ENCODE assay signal across 23 mouse cellular contexts in genomic region chr19:53162927-53163326, GRCm38 (mm10). TPM values are rescaled to one million over a fixed set of nuclear protein-coding genes. Genes with fewer than 3 reads are reported as not detected.
A peak's percentile ranks its signal among the peaks of the same experiment; 100 is the strongest.
DNase-seq lines count a peak whose midpoint lies in the region; ATAC-seq and TF ChIP-seq lines count a peak whose summit lies in the region.
"Had no signal": no experiment of that assay in that cellular context is flagged by ENCODE, and none has a peak within 500 bp of the region (broad histone marks: within the 10 kb centered on the region; RNA-seq: fewer than 3 reads in every experiment).

No protein-coding gene starts in this region.

- peak; percentile 30 to 33 for DNase-seq in spleen, adult 2 months (ENCODE audit: low read depth in 1 of 2, low spot score in 2 of 2)
- no peak for DNase-seq in spleen, adult 12 weeks (ENCODE audit: low spot score)
- DNase-seq in CH12.LX (ENCODE audit: extremely low read depth) = no peak
- no peak for DNase-seq in ovary, adult 18-20 months (ENCODE audit: low spot score)
- no peak for DNase-seq in layer of hippocampus, adult 11-12 months (ENCODE audit: low spot score)
- no peak for DNase-seq in heart, postnatal 36 days
- DNase-seq: adrenal gland, postnatal 14 days; cerebellum, adult 11-12 months; cerebellum, postnatal 14 days; embryo, embryonic 11 days; kidney, adult 2 months; kidney, postnatal 14 days; liver, embryonic 13.5 days; thymus, postnatal 36 days had no signal

- dilution Hi-C loops in CH12.LX (cut with MboI; ENCODE audit: extremely low pct_ligation_motif_present, extremely low pct_unique_long_range_greater_than_20kb, low sequenced_read_pairs) = no loop called here

- H3K79me2 ChIP-seq in CH12.LX (replicated peaks; ENCODE audit: control insufficient read depth, extremely low read depth, insufficient read depth, poor library complexity, severe bottlenecking) = no peaks in the 10 kb centered on the region

- no peaks in the 10 kb centered on the region for H3K27me3 ChIP-seq in spleen, adult 2 months (ENCODE audit: control insufficient read depth, insufficient read depth, low read length)
- H3K27me3 ChIP-seq in CH12.LX (replicated peaks) = no peaks in the 10 kb centered on the region
- H3K27me3 ChIP-seq: embryonic facial prominence, embryonic 15.5 days; heart, embryonic 13.5 days; liver, embryonic 13.5 days; lung, embryonic 15.5 days; midbrain, embryonic 13.5 days; neural tube, embryonic 15.5 days had no signal

- WGBS in spleen, adult 2 months = 27% methylated on average over 6 of the region's 6 CpGs

- TF ChIP-seq EP300 in CH12.LX (IDR thresholded peaks at IDR 0.05; ENCODE audit: low read length) = peak; percentile 19; the same call in 1 of the 2 replicates

- no peaks in the 10 kb centered on the region for H3K9me3 ChIP-seq in CH12.LX (replicated peaks; ENCODE audit: low read length)
- H3K9me3 ChIP-seq: embryonic facial prominence, embryonic 15.5 days; G1E; heart, embryonic 13.5 days; liver, embryonic 13.5 days; lung, embryonic 15.5 days; midbrain, embryonic 13.5 days; neural tube, embryonic 15.5 days had no signal

- in situ Hi-C loops in CH12.LX (cut with MboI; ENCODE audit: low pct_ligation_motif_present, low pct_unique_long_range_greater_than_20kb, low sequenced_read_pairs) = no loop called here

- intact Hi-C loops in heart, postnatal 36 days (cut with DNase I) = no loop called here

- peaks cover 23% of the 10 kb centered on the region for H3K4me1 ChIP-seq in spleen, adult 2 months (ENCODE audit: control insufficient read depth, insufficient read depth, insufficient read length)
- H3K4me1 ChIP-seq in CH12.LX (ENCODE audit: control insufficient read depth in 1 of 2, insufficient read depth in 2 of 2) = peaks cover 5 to 10% of the 10 kb centered on the region in 2 experiments

- no peak for TF ChIP-seq POLR2A in spleen, adult 2 months (IDR thresholded peaks at IDR 0.05; ENCODE audit: low read depth, low read length)
- TF ChIP-seq POLR2A in CH12.LX (IDR thresholded peaks at IDR 0.05; ENCODE audit: low read depth, low read length) = no peak

- no peak overlapping the region for H3K9ac ChIP-seq in CH12.LX (ENCODE audit: insufficient read depth, low read depth)
- H3K9ac ChIP-seq: embryonic facial prominence, embryonic 15.5 days; heart, embryonic 13.5 days; liver, embryonic 13.5 days; lung, embryonic 15.5 days; midbrain, embryonic 13.5 days; neural tube, embryonic 15.5 days had no signal

- H3K4me3 ChIP-seq in spleen, adult 2 months (ENCODE audit: extremely low read depth, insufficient read depth, insufficient read length) = peak overlapping the region; percentile 28; the same call in 1 of the 2 replicates
- no peak overlapping the region for H3K4me3 ChIP-seq in CH12.LX (replicated peaks in 1 of 3; ENCODE audit: low read depth in 2 of 3, low read length in 2 of 3, poor library complexity in 1 of 3)
- H3K4me3 ChIP-seq: embryonic facial prominence, embryonic 15.5 days; heart, embryonic 13.5 days; left cerebral cortex, adult 2 months; liver, embryonic 13.5 days; lung, embryonic 15.5 days; midbrain, embryonic 13.5 days; neural tube, embryonic 15.5 days had no signal

- H3K4me2 ChIP-seq in CH12.LX (ENCODE audit: insufficient read depth, low read depth, poor library complexity, severe bottlenecking) = peak overlapping the region; percentile 33; the same call in 1 of the 2 replicates
- H3K4me2 ChIP-seq: embryonic facial prominence, embryonic 15.5 days; heart, embryonic 13.5 days; liver, embryonic 13.5 days; lung, embryonic 15.5 days; midbrain, embryonic 13.5 days; neural tube, embryonic 15.5 days had no signal

- ATAC-seq in inflammation-experienced regulatory T-cells, adult 6 months = peak; percentile 61
- ATAC-seq: forebrain, embryonic 16.5 days; midbrain, embryonic 13.5 days had no signal

- TF ChIP-seq RAD21 in CH12.LX (IDR thresholded peaks at IDR 0.05; ENCODE audit: low read depth, low read length) = no peak

- H3K36me3 ChIP-seq in spleen, adult 2 months (ENCODE audit: control insufficient read depth, insufficient read depth, low read length) = no peaks in the 10 kb centered on the region
- peaks cover 0 to 3% of the 10 kb centered on the region in 2 experiments for H3K36me3 ChIP-seq in CH12.LX (replicated peaks in 1 of 2; ENCODE audit: control insufficient read depth in 1 of 2, insufficient read depth in 1 of 2, low read length in 1 of 2)
- H3K36me3 ChIP-seq: embryonic facial prominence, embryonic 15.5 days; liver, embryonic 13.5 days; lung, embryonic 15.5 days; midbrain, embryonic 13.5 days; neural tube, embryonic 15.5 days had no signal

- no peak for TF ChIP-seq CTCF in spleen, adult 2 months (IDR thresholded peaks at IDR 0.05; ENCODE audit: extremely low read depth, insufficient read depth, insufficient read length, insufficient replicate concordance)
- TF ChIP-seq CTCF in CH12.LX (conservative IDR thresholded peaks at IDR 0.05 in 1 of 2, IDR thresholded peaks at IDR 0.05 in 1 of 2; ENCODE audit: low read depth in 2 of 2, low read length in 2 of 2) = no peak

- peak overlapping the region; percentile 91 for H3K27ac ChIP-seq in spleen, adult 2 months (ENCODE audit: insufficient read depth, low read length)
- H3K27ac ChIP-seq in CH12.LX (ENCODE audit: insufficient read depth, low read depth) = no peak overlapping the region
- H3K27ac ChIP-seq: embryonic facial prominence, embryonic 15.5 days; heart, embryonic 13.5 days; left cerebral cortex, adult 2 months; liver, embryonic 13.5 days; lung, embryonic 15.5 days; midbrain, embryonic 13.5 days; neural tube, embryonic 15.5 days had no signal

TF ChIP-seq in CH12.LX, 34 proteins besides CTCF, POLR2A, EP300 and RAD21:
- TF ChIP-seq JUN (IDR thresholded peaks at IDR 0.05; ENCODE audit: insufficient read depth, low read depth, low read length) (no peak), MEF2A (IDR thresholded peaks at IDR 0.05; ENCODE audit: borderline replicate concordance, low read depth, low read length) (peak; percentile 17; the same call in 1 of the 2 replicates)

RNA-seq across cellular contexts. Expression of gene Add3, which starts 22.7 kb away (rescaled TPM):
- polyA plus RNA-seq in spleen, adult 2 months (2012; rRNA removed) = 40.6 and 45.1 TPM in 2 replicates
- total RNA-seq in CH12.LX (2012; rRNA removed) = 11.2 and 16.4 TPM in 2 replicates
- total RNA-seq in CH12.LX (2014; rRNA removed) = 16.3 and 16.9 TPM in 2 replicates
- 16.2 and 18.4 TPM in 2 replicates for polyA plus RNA-seq in CH12.LX (2012; ENCODE audit: insufficient read length, low read depth)
- 100 to 1,000 TPM; 100 to 138 (median 112) TPM for polyA plus RNA-seq in inflammation-experienced regulatory T-cells, adult 6 months (2017; shearing (Covaris generic))
- total RNA-seq in heart, postnatal 36 days (2021) = 10 to 100 TPM; 45.2 to 48.6 TPM

Comparison
In these comparisons a context has a peak if more than half of its experiments do, and no peak if none do; other contexts are left out.
1. DNase-seq: peak in spleen, adult 2 months (2 of 2); none in spleen, adult 12 weeks (single experiment), CH12.LX (single experiment), ovary, adult 18-20 months (single experiment), layer of hippocampus, adult 11-12 months (single experiment) and heart, postnatal 36 days (0 of 2).